Mouse (Mus musculus) erythroblast, embryonic 14.5 days (primary cell): ENCODE results near the gene Spesp1. TPM values are rescaled to one million over a fixed set of nuclear protein-coding genes. Genes with fewer than 3 reads are reported as not detected.

ENCODE experiments used
- H3K27me3 ChIP-seq: 2 replicates; pipeline ENCODE4 v1.6.1; 2012; ENCODE audit warnings: inconsistent platforms; ENCODE audit not compliant: control insufficient read depth
- H3K36me3 ChIP-seq: 2 replicates; pipeline ENCODE4 v1.6.1; 2012; ENCODE audit warnings: mild to moderate bottlenecking, inconsistent platforms; ENCODE audit not compliant: control insufficient read depth
- H3K4me1 ChIP-seq: 2 replicates; pipeline ENCODE4 v1.6.1; 2012; ENCODE audit warnings: inconsistent platforms; ENCODE audit not compliant: control insufficient read depth
- H3K4me3 ChIP-seq: replicated peaks from 2 replicates; pipeline ENCODE3; 2012; ENCODE audit warnings: moderate library complexity, mild to moderate bottlenecking, inconsistent platforms
- H3K9me3 ChIP-seq: 2 replicates; pipeline ENCODE4 v1.6.1; 2012; ENCODE audit warnings: low read length, inconsistent platforms, mixed read lengths; ENCODE audit not compliant: control insufficient read depth
- GATA1 ChIP-seq: IDR thresholded peaks from 2 replicates; pipeline ENCODE4 v1.6.1; 2012; ENCODE audit warnings: low read length, inconsistent platforms, mixed read lengths
- TAL1 ChIP-seq: IDR thresholded peaks from 3 replicates; pipeline ENCODE4 v1.6.1; 2012; ENCODE audit warnings: low read length, inconsistent platforms, mixed read lengths
- polyA plus RNA-seq: library from polyadenylated mRNA; stranded (reverse); fragments of >175 nt; gene quantifications from 2 replicates; pipeline ENCODE4 v1.2.3, GENCODE M21; 2012

Gene Spesp1
- polyA plus RNA-seq, 1 experiment = not detected

DNA sequence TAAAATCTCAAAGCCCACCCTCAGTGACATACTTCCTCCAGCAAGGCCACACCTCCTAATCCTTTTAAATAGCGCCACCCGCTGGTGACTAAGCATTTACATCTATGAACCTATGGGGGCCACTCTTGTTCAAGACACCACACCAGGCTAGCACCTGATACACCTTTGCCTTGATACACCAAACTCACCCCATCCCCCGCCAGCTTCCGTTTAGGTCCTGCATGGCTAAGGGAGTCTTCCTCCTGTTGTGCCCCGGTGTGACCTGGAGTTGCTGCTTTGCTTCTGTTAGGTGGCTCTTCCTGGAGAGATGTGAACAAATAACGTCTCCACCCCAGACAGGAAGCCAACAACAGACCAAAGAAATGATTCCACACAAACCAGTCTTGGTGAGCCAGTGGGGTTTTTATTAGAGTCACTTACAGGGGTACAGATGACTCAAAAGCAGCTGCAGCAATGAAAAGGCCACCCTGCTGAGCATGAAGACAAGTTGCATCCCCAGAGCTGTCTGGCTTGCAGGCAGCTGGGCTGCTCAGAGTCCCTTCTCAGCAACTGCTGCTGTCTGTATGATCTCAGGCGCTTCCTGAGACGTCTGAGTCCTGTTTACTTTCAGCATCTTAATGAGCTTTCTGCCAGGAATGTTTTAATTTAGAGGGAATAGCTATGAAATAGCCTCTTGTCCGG lies 26.0 kb downstream of the Spesp1 start:
- Histone ChIP-seq H3K36me3 (no peaks in the 10 kb centered on the region), H3K9me3 (no peaks in the 10 kb centered on the region), H3K27me3 (no peaks in the 10 kb centered on the region), H3K4me3 (no peak overlapping the region), H3K4me1 (no peaks in the 10 kb centered on the region)
- TF ChIP-seq GATA1 (no peak), TAL1 (no peak)

GRCm38 (mm10) chr9:62253736-62254443 lies 28.1 kb downstream of the Spesp1 start:
- H3K4me3 ChIP-seq = no peak overlapping the region
- H3K27me3 ChIP-seq = no peaks in the 10 kb centered on the region
- TF ChIP-seq GATA1 = no peak
- no peak for TF ChIP-seq TAL1

DNA sequence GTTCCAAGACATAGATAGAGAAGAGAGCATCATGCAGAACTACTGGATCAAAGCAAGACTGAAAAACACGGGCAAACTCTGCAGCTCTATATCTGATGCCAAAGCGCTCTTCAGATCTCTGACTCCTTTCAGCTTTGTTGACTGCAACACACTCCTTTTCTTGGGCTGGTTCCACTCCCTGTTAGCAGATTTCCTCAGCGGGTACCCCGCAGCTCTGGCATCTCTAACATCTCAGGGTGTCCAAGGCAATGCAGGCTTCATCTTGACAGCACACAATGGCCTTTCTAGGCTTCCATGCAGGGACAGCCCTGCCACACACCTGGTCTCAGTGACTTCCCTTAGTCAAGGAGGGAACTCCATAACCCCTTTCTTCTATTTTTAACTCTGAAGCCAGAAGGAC lies 31.7 kb downstream of the Spesp1 start:
- no peak for TF ChIP-seq GATA1
- no peak for TF ChIP-seq TAL1
- H3K27me3 ChIP-seq = no peaks in the 10 kb centered on the region
- no peak overlapping the region for H3K4me3 ChIP-seq
- H3K4me1 ChIP-seq = no peaks in the 10 kb centered on the region
- H3K9me3 ChIP-seq = no peaks in the 10 kb centered on the region
- no peaks in the 10 kb centered on the region for H3K36me3 ChIP-seq

More at GRCm38 (mm10) chr9:62253736-62254443, 28.1 kb downstream of the Spesp1 start:
- H3K36me3 ChIP-seq = no peaks in the 10 kb centered on the region
- H3K4me1 ChIP-seq = no peaks in the 10 kb centered on the region
- no peaks in the 10 kb centered on the region for H3K9me3 ChIP-seq

DNA sequence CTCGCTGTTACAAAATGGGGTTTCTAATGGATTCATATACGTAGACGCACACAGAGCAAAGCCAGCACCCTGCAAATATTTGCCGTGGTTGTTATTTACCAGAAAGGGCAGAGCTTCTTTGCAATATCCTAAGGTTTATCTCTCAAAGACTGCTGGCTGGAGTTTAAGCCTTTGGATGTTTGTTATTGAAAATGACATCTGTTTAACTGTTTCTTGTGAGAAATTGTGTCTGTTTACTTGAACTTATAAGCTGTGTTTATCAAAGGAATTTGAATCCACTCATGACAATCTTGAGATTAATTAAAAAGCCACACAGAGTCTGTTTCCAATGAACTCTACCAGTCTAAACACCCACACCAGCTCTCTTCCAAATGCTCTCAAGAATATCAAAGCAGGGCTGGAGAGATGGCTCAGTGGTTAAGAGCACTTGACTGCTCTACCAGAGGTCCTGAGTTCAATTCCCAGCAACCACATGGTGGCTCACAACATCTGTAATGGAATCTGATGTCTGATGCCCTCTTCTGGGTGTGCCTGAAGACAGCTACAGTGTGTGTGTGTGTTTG lies 35.5 kb downstream of the Spesp1 start:
- no peak overlapping the region for H3K4me3 ChIP-seq
- no peaks in the 10 kb centered on the region for H3K36me3 ChIP-seq
- H3K9me3 ChIP-seq = no peaks in the 10 kb centered on the region
- TF ChIP-seq GATA1 (no peak), TAL1 (no peak)
- no peaks in the 10 kb centered on the region for H3K4me1 ChIP-seq
- H3K27me3 ChIP-seq = no peaks in the 10 kb centered on the region

DNA sequence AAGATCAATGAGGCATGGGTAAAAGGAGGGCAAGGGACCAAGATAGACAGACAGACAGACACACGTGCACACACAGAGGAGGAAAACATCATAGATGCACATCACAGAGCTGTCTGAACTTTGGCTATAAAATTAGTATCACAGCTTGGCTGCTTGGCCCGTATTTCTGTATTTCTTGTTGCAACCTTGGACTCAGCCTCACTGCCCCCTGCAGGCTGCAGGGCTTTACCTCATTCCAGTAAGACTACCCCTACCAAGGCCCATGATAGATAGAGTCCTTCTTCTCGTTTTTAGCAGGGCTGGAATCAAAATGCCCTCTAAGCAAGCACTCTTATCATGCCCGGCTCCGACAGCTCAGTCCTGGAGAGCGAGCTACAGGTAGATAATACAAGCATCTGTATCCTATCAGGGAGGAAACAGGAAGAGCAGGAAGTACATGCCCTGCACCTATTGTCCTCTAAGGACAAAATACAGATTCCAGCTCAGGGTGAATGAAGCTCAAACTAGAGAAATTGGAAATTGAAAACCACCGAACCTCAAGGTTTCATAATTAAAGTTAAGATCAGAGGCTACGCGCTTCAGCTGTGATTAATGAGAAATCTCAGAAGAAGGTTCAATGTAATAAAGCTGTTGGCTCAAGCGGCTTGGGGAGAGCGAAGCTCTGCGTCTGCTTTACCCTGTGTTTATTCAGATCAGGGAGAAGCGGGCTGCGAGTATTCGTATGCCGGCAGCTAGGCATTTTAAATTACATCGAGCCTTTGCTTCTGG lies 36.2 kb downstream of the Spesp1 start:
- Histone ChIP-seq H3K9me3 (no peaks in the 10 kb centered on the region), H3K36me3 (no peaks in the 10 kb centered on the region), H3K27me3 (no peaks in the 10 kb centered on the region), H3K4me3 (no peak overlapping the region), H3K4me1 (no peaks in the 10 kb centered on the region)
- TF ChIP-seq GATA1 = no peak
- TF ChIP-seq TAL1 = no peak

DNA sequence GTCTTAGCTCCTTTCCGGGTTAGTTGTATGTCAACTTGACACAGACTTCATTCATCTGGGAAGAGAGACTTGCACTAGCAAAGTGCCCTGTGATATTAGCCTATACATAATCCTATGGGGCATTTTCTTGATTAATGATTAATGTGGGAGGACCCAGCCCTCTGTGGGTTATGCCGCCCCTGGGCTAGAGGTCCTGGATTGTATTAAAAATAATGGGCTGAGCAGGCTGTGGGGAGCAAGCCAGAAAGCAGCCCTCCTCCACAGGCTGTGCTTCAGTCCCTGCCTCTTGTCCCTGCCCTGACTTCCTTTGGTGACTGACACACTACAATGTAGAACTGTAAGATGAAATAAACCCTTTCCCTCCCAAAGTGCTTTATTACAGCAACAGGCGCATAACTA lies 37.4 kb downstream of the Spesp1 start:
- H3K9me3 ChIP-seq = no peaks in the 10 kb centered on the region
- TF ChIP-seq TAL1 = no peak
- TF ChIP-seq GATA1 = no peak
- no peaks in the 10 kb centered on the region for H3K36me3 ChIP-seq
- no peaks in the 10 kb centered on the region for H3K4me1 ChIP-seq
- H3K4me3 ChIP-seq = no peak overlapping the region
- H3K27me3 ChIP-seq = no peaks in the 10 kb centered on the region

DNA sequence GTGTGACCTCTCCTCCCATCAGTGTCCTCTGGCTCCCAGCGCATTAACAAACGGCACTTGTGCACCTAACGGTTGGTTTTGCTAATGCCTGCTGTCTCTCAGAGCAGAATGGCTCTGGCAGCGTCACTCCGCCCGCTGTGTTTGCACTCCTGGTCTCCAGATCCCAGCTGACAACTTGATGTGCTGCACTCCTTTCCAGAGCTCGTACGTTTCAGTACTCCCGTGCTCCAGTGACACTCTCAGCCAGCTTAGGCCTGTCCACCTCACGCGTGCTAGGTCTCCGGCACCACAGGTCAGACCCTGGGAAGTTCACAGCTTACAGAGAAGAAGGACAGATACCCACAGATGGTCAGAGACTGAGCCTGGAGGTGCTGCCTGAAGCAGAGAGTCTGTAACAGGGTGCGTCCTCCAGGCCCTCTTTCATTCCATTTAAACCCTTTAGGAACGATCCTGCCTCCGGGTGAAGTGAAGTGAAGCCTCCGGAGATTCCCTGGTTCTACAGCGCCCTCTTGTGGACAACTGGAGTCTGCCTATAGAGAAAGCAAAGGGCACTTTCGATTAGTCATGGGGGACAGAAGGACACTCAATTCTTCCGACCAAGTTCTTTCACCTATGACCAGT lies 37.9 kb downstream of the Spesp1 start:
- no peak overlapping the region for H3K4me3 ChIP-seq
- no peaks in the 10 kb centered on the region for H3K9me3 ChIP-seq
- no peaks in the 10 kb centered on the region for H3K36me3 ChIP-seq
- no peaks in the 10 kb centered on the region for H3K27me3 ChIP-seq
- TF ChIP-seq TAL1 (no peak), GATA1 (no peak)
- H3K4me1 ChIP-seq = no peaks in the 10 kb centered on the region

DNA sequence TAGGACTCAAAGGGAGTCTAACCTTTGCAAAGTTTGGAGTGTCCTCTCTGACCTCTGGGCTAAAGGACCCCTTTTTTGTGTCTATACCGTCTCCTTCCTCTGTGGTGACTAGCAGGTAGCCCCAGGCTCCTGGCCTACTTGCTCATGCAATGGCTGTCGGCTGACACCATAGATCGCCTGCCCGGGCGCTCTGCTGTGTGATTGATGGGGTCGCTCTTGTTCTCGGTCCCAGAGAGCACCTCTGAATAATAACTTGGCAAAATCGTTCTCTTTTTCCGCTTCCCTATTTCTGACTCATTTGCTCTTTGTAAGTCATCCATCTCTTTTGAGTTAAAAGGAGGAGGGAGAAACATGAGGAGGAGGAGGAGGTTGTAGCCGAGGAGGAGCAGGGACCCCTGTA lies 42.0 kb downstream of the Spesp1 start:
- H3K4me1 ChIP-seq = no peaks in the 10 kb centered on the region
- H3K27me3 ChIP-seq = no peaks in the 10 kb centered on the region
- H3K36me3 ChIP-seq = no peaks in the 10 kb centered on the region
- H3K4me3 ChIP-seq = no peak overlapping the region
- no peaks in the 10 kb centered on the region for H3K9me3 ChIP-seq
- no peak for TF ChIP-seq GATA1
- no peak for TF ChIP-seq TAL1
